Mouse (Mus musculus) thymus, adult 2 months (tissue): ENCODE data around the gene Cks2. TPM values are rescaled to one million over a fixed set of nuclear protein-coding genes. Genes with fewer than 3 reads are reported as not detected.

Experiments
- DNase-seq: peaks from one replicate; pipeline ENCODE4 v3.0.0; 2021
- H3K27ac ChIP-seq: fragments of 200-500 bp; 2 replicates; pipeline ENCODE4 v1.5.1; 2012; ENCODE audit warnings: low read length, control low read depth; ENCODE audit not compliant: control insufficient read depth, insufficient read depth
- H3K27me3 ChIP-seq: fragments of 200-500 bp; 2 replicates; pipeline ENCODE4 v1.6.1; 2012; ENCODE audit warnings: mild to moderate bottlenecking, low read length, moderate library complexity, mixed read lengths; ENCODE audit not compliant: control insufficient read depth, insufficient read depth
- H3K36me3 ChIP-seq: fragments of 200-500 bp; 2 replicates; pipeline ENCODE4 v1.6.1; 2012; ENCODE audit warnings: mild to moderate bottlenecking, low read length, moderate library complexity; ENCODE audit not compliant: control insufficient read depth, insufficient read depth
- H3K4me1 ChIP-seq: fragments of 200-500 bp; replicated peaks from 2 replicates; pipeline ENCODE4 v1.6.1; 2012; ENCODE audit warnings: low read length; ENCODE audit not compliant: control insufficient read depth, insufficient read depth
- H3K4me3 ChIP-seq: fragments of 200-500 bp; 2 replicates; pipeline ENCODE4 v1.5.1; 2012; ENCODE audit warnings: mild to moderate bottlenecking, low read length, control low read depth, moderate library complexity; ENCODE audit not compliant: control insufficient read depth, insufficient read depth
- CTCF ChIP-seq: fragments of 200-500 bp; IDR thresholded peaks from 2 replicates; pipeline ENCODE4 v1.5.1; 2012; ENCODE audit warnings: mild to moderate bottlenecking, control low read depth, low read length, moderate library complexity, borderline replicate concordance; ENCODE audit not compliant: control insufficient read depth, poor library complexity, insufficient read depth; ENCODE audit errors: extremely low read depth
- POLR2A ChIP-seq: fragments of 200-500 bp; IDR thresholded peaks from 2 replicates; pipeline ENCODE4 v1.6.1; 2012; ENCODE audit warnings: mild to moderate bottlenecking, low read length, control low read depth, moderate library complexity; ENCODE audit not compliant: control insufficient read depth, poor library complexity, insufficient read depth; ENCODE audit errors: extremely low read depth
- WGBS: fragments of 180-500 bp; shearing (Covaris S2); methylation state at CpG from one replicate; pipeline ENCODE4 v1.1.7; 2018; 5-methylcytosine and 5-hydroxymethylcytosine counted together
- polyA plus RNA-seq: library from polyadenylated mRNA; depleted of rRNA; stranded (reverse); fragments of >200 nt; gene quantifications from 2 replicates; pipeline ENCODE4 v1.2.3, GENCODE M21; 2012; rRNA removed

Gene Cks2
- polyA plus RNA-seq: 85.3 and 86.2 TPM in 2 replicates

DNA sequence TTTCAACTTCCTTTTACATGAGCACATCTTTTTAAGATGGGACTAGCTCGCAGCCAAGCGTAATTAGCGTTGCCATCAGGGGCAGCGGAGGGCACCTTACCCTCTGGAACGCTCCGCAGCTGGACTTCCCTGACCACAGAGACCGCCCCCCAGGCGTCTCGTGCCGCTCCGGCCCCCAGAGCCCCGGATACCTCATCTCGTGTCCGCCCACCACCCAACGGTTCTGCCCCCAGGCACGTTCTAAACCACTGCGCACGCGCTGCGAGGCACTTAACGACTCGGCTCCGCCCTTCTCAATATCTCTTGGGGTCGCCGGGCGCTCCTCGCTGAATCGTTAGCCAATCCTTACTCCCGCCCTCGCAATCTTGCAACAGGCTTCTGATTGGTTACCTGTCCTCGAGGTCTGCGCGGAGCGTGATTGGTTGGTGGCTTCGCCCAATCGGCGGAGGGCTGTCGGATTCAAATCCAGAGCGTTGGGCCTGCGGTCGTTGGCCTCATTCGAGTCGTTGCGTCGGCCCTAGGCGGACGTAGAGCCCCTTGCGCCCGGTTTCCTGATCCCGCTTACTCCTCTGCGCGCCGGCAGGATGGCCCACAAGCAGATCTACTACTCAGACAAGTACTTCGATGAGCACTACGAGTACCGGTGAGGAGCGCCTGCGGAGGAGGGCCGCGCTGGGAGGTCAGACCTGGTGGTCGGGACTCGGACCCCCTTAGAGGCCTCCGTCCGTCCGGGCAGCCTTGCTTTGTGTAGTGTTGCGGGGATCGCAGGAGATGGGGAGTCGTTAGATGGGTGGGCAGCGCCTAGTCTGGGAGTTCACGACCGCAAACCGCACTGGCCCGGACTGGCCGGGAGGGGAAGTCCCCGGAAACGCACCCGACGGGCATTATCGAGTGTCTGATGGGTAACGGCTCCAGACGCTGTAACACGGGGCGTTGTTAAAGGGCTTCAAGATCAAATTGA lies at the start of gene Cks2:
Cks2 (plus strand) TSS at position 404 of the 961 bp plus-strand sequence.
- DNase-seq: peak; percentile 97
- whole genome bisulfite sequencing: under 1% methylated on average over 83 of the region's 83 CpGs

DNA sequence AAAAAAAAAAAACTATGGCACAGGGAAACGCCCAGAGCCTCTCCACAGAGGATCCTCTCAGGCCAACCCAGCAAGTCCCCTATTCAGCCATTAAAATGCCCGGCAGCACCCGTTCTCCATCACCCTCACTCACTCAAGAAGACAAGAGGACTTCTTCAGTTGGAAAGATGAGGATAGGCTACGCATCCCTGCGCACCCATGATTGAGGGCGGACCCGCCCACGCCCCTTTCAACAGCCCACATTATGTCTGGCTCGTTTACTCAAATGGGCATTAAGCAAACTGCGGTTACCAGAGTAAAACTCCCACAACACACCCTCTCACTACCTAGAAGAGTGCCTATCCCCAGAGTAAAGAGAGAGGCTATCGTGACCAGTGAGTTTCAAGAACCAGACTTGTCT lies 49.6 kb upstream of the Cks2 start:
- peaks cover 5% of the 10 kb centered on the region for H3K4me1 ChIP-seq
- WGBS: 63% methylated on average over 11 of the region's 11 CpGs
- H3K36me3 ChIP-seq: no peaks in the 10 kb centered on the region
- 0 out of 2 replicates have a peak, but pooled peaks cover 4% of the 10 kb centered on the region for H3K27me3 ChIP-seq
- no peak overlapping the region for H3K27ac ChIP-seq
- H3K4me3 ChIP-seq: no peak overlapping the region
- TF ChIP-seq POLR2A (no peak), CTCF (no peak)
- no peak for DNase-seq

More for the DNA sequence above, at the start of gene Cks2:
- peak within 1 kb of the TSS; percentile 62 for H3K27ac ChIP-seq
- H3K4me1 ChIP-seq: peaks cover 9% of the 10 kb centered on the region; the same call in 1 of the 2 replicates
- no peaks in the 10 kb centered on the region for H3K36me3 ChIP-seq
- TF ChIP-seq CTCF (peak; percentile 56; the same call in 1 of the 2 replicates), POLR2A (peak; percentile 69)
- no peaks in the 10 kb centered on the region for H3K27me3 ChIP-seq
- H3K4me3 ChIP-seq: peak within 1 kb of the TSS; percentile 89

DNA sequence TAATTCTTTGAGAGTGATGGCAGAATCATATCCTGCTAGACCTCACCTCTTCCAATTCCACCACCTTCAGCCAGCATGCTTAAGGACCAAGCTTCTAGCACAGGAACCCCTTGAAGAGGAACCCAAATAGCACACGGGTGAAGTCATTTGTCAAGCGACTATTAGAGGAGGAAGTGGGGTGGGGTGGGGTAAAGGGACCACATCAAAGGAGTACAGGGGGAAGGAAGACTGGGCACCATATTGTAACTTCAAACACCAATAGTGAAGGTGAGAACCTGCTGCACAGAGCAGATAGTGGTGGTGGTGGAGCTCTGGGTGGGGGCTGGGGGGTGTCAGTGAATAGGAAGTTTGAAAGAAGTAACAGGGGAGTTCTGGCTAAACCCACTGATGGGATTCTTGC lies 47.0 kb upstream of the Cks2 start:
- Histone ChIP-seq H3K4me3 (no peak overlapping the region), H3K4me1 (peaks cover 5% of the 10 kb centered on the region), H3K36me3 (no peaks in the 10 kb centered on the region), H3K27ac (no peak overlapping the region), H3K27me3 (0 out of 2 replicates have a peak, but pooled peaks cover 4% of the 10 kb centered on the region)
- WGBS: 0% methylated on average over 2 of the region's 2 CpGs
- no peak for DNase-seq
- no peak for TF ChIP-seq POLR2A
- TF ChIP-seq CTCF: no peak

DNA sequence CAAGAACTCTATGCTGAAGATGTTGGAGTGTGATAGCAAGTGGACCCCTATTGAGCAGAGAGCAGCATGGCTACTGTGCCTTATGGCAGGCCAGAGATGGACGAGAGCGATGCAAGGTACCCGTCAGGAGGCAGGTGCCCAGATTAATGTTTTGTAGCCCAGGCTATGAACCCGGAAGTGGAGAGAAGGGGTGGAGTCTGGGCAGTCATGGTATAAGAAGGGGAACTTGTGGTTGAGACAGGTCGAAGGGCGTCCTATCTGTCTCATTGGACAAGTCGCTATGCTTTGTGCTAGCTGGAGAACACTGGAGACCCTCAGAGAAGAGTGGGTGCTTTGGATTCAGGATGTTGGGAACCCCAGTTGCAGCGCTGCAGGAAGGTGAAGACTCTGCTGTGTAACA lies 44.9 kb upstream of the Cks2 start:
- Histone ChIP-seq H3K36me3 (no peaks in the 10 kb centered on the region), H3K4me1 (no peaks in the 10 kb centered on the region; the same call in 1 of the 2 replicates), H3K4me3 (no peak overlapping the region), H3K27ac (no peak overlapping the region), H3K27me3 (no peaks in the 10 kb centered on the region)
- DNase-seq: no peak
- TF ChIP-seq CTCF (no peak), POLR2A (no peak)
- WGBS: 51% methylated on average over 8 of the region's 8 CpGs

DNA sequence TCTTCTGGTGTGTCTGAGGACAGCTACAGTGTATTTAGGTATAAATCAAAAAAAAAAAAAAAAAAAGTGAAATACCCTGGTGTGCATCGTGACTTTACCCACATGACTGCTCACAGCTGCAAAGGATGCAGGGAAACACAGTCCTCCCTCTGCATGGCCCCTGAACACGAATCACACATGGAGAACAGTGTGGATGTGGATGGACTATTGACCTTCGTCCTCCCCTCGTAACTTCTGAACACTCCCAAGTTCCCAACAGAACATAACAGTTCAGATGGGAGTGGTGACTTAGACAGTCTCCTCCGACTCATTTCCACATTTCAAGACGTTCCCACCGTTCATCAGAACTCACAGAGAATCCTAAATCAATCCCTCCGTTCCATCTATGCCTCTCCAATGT lies 42.3 kb upstream of the Cks2 start:
- WGBS: 89% methylated on average over 8 of the region's 8 CpGs
- H3K4me3 ChIP-seq: no peak overlapping the region

DNA sequence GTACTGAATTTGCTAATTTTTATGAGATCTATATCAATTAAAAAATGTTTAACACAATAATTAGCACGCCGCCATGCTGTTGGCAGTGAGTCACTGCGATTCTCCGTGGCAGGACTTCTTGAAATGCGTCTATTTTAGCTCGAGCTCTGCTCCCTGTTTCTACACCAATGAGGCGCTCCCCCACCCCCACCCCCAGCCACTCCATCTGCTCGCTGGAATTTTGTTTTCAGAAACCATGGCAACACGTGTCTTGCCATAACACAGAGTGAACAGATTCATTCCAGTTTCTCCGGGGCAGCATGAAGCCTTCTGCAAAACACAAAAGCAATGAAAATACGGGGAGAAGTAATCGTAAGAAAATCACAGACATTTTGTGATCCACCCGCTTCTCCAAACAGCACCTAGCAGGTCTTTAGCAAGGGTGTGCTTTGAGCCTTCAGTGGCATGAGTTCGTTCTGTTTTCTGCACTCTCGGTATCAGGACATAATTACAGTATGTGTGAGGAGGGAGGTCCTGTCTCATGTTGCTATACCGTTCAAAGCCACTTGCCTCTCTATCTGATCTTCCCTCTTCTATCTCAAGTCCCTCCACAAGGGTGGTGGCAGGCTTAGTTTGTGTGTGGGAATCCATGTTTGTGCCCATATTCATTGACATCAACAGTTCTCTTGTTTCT lies 41.7 kb upstream of the Cks2 start:
- H3K4me1 ChIP-seq: no peaks in the 10 kb centered on the region; the same call in 1 of the 2 replicates
- TF ChIP-seq CTCF (no peak), POLR2A (no peak)
- no peak for DNase-seq
- H3K27me3 ChIP-seq: no peaks in the 10 kb centered on the region
- H3K36me3 ChIP-seq: no peaks in the 10 kb centered on the region
- H3K4me3 ChIP-seq: no peak overlapping the region
- 69% methylated on average over 16 of the region's 16 CpGs for WGBS
- H3K27ac ChIP-seq: no peak overlapping the region

More for the DNA sequence above, 42.3 kb upstream of the Cks2 start:
- TF ChIP-seq POLR2A (no peak), CTCF (no peak)
- no peak overlapping the region for H3K27ac ChIP-seq
- H3K27me3 ChIP-seq: no peaks in the 10 kb centered on the region
- DNase-seq: no peak
- no peaks in the 10 kb centered on the region for H3K36me3 ChIP-seq
- H3K4me1 ChIP-seq: no peaks in the 10 kb centered on the region; the same call in 1 of the 2 replicates
